Mouse (Mus musculus): ENCODE measurements around the gene Syt1. TPM values are rescaled to one million over a fixed set of nuclear protein-coding genes. Genes with fewer than 3 reads are reported as not detected.

The Syt1 gene
- polyA plus RNA-seq, 1 experiment from 2014 or later: 0.07 TPM

DNA sequence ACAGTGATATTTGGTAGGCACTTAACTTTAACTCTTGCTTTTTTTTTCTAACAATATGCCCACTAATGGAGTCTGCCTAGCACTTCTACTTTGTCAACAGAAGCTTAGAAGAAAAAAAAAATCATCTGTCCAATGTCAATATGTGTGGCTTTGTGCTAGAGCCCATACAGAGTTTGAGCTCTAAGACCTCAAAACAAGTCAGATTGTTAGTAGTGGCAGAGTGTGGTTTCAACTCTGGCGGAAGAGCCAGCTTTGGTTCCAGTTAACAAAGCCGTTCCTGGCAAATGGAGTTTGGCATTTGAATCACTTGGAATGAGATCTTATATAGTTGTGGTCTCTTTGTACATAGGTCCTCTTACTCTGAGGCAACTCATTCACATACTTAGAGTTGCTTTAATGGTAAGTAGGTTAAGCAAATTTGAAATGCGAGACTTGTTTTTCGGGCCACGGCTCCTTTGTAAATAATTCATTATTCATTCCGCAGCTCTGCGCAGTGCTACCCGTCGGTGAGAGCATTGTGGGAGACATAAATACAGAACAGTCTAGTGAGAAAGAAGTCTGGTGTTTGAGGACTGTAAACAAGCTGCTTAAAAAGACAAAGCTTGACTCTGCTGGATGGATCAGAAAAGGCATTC is 429.9 kb downstream of the Syt1 start:
- H3K36me3 ChIP-seq (replicated peaks; ENCODE audit: insufficient read depth, low read length): no peaks in the 10 kb centered on the region
- DNase-seq: no peak
- WGBS (ENCODE audit: insufficient replicate concordance): 85% methylated on average over 9 of the region's 9 CpGs
- H3K4me2 ChIP-seq (ENCODE audit: low read depth, low read length): no peak overlapping the region
- H3K4me1 ChIP-seq (ENCODE audit: insufficient read depth): 0 out of 2 replicates have a peak, but pooled peaks cover 3% of the 10 kb centered on the region
- TF ChIP-seq CTCF (IDR thresholded peaks at IDR 0.05; ENCODE audit: low read depth) (no peak), EP300 (IDR thresholded peaks at IDR 0.05; ENCODE audit: low read depth) (no peak)
- H3K27me3 ChIP-seq (ENCODE audit: insufficient read depth, low read length): no peaks in the 10 kb centered on the region
- H3K4me3 ChIP-seq (ENCODE audit: low read depth, low read length): no peak overlapping the region
- H3K27ac ChIP-seq (ENCODE audit: low read depth): no peak overlapping the region
- H3K9me3 ChIP-seq (ENCODE audit: low read length): no peaks in the 10 kb centered on the region
- no peak overlapping the region for H3K9ac ChIP-seq (replicated peaks)
- ATAC-seq: no peak

GRCm38 (mm10) chr10:108579396-108579795 is 431.4 kb downstream of the Syt1 start:
- no peaks in the 10 kb centered on the region for H3K36me3 ChIP-seq (replicated peaks; ENCODE audit: insufficient read depth, low read length)
- no peak overlapping the region for H3K4me3 ChIP-seq (ENCODE audit: low read depth, low read length)
- no peaks in the 10 kb centered on the region for H3K9me3 ChIP-seq (ENCODE audit: low read length)
- no peak overlapping the region for H3K9ac ChIP-seq (replicated peaks)
- no peak overlapping the region for H3K4me2 ChIP-seq (ENCODE audit: low read depth, low read length)
- no peak for TF ChIP-seq CTCF (IDR thresholded peaks at IDR 0.05; ENCODE audit: low read depth)
- no peak for TF ChIP-seq EP300 (IDR thresholded peaks at IDR 0.05; ENCODE audit: low read depth)
- no peak overlapping the region for H3K27ac ChIP-seq (ENCODE audit: low read depth)
- DNase-seq: no peak
- no peak for ATAC-seq
- 0 out of 2 replicates have a peak, but pooled peaks cover 3% of the 10 kb centered on the region for H3K4me1 ChIP-seq (ENCODE audit: insufficient read depth)
- no peaks in the 10 kb centered on the region for H3K27me3 ChIP-seq (ENCODE audit: insufficient read depth, low read length)
- WGBS (ENCODE audit: insufficient replicate concordance): 86% methylated on average over 4 of the region's 4 CpGs

DNA sequence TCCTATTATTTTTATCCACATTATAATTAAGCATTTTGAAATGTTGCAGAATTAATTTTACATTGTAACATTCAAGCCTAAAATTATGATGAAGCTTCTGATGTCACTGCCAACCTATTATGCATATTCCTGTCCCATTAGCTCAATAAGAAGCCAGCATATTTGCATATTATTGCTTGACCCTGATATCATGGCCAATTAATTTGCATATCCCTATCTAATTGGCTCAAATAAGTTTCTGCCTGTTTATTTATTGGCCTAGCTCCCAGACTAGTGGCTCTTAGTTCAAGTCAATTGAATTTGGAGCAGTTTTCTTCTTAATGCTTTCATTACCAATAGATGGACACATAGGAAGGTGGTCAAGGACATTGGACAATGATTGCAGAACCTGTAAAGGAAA is 433.2 kb downstream of the Syt1 start:
- no peaks in the 10 kb centered on the region for H3K27me3 ChIP-seq (ENCODE audit: insufficient read depth, low read length)
- DNase-seq (no peak), ATAC-seq (no peak)
- TF ChIP-seq CTCF (IDR thresholded peaks at IDR 0.05; ENCODE audit: low read depth): no peak
- no peak for TF ChIP-seq EP300 (IDR thresholded peaks at IDR 0.05; ENCODE audit: low read depth)
- no peak overlapping the region for H3K4me3 ChIP-seq (ENCODE audit: low read depth, low read length)
- no peaks in the 10 kb centered on the region for H3K4me1 ChIP-seq (ENCODE audit: insufficient read depth)
- no peak overlapping the region for H3K4me2 ChIP-seq (ENCODE audit: low read depth, low read length)
- H3K27ac ChIP-seq (ENCODE audit: low read depth): no peak overlapping the region
- H3K9me3 ChIP-seq (ENCODE audit: low read length): no peaks in the 10 kb centered on the region
- H3K9ac ChIP-seq (replicated peaks): no peak overlapping the region
- H3K36me3 ChIP-seq (replicated peaks; ENCODE audit: insufficient read depth, low read length): no peaks in the 10 kb centered on the region

DNA sequence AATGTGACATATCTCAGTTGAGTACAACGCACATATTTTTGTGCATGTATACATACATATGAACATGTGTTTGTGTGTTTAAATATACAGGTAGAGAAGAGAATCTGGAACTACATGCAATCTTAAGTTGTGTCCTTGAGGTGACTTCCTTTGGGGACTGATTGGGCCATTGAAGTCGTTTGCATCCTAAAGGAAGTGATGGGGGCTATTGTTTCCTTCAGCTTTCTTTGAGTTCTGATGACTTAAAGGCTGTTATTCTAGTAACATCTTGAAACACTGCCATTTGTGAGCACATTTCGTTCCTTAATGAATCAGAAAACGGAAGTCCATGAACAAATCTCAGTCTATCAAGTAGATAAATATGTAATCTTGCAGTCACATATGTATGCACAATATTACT is 438.0 kb downstream of the Syt1 start:
- TF ChIP-seq EP300 (IDR thresholded peaks at IDR 0.05; ENCODE audit: low read depth) (no peak), CTCF (IDR thresholded peaks at IDR 0.05; ENCODE audit: low read depth) (no peak)
- no peak for DNase-seq
- no peak overlapping the region for H3K4me2 ChIP-seq (ENCODE audit: low read depth, low read length)
- H3K27ac ChIP-seq (ENCODE audit: low read depth): no peak overlapping the region
- no peak for ATAC-seq
- peaks cover 5% of the 10 kb centered on the region; the same call in 1 of the 2 replicates for H3K4me1 ChIP-seq (ENCODE audit: insufficient read depth)
- H3K9me3 ChIP-seq (ENCODE audit: low read length): no peaks in the 10 kb centered on the region
- H3K4me3 ChIP-seq (ENCODE audit: low read depth, low read length): no peak overlapping the region
- H3K36me3 ChIP-seq (replicated peaks; ENCODE audit: insufficient read depth, low read length): no peaks in the 10 kb centered on the region
- H3K9ac ChIP-seq (replicated peaks): no peak overlapping the region
- 62% methylated on average over 4 of the region's 4 CpGs for WGBS (ENCODE audit: insufficient replicate concordance)
- H3K27me3 ChIP-seq (ENCODE audit: insufficient read depth, low read length): no peaks in the 10 kb centered on the region

GRCm38 (mm10) chr10:108571104-108571503 is 439.7 kb downstream of the Syt1 start:
- Histone ChIP-seq H3K36me3 (replicated peaks; ENCODE audit: insufficient read depth, low read length) (no peaks in the 10 kb centered on the region), H3K4me1 (ENCODE audit: insufficient read depth) (peaks cover 5% of the 10 kb centered on the region; the same call in 1 of the 2 replicates), H3K4me3 (ENCODE audit: low read depth, low read length) (no peak overlapping the region), H3K9ac (replicated peaks) (no peak overlapping the region), H3K9me3 (ENCODE audit: low read length) (no peaks in the 10 kb centered on the region), H3K27ac (ENCODE audit: low read depth) (no peak overlapping the region), H3K27me3 (ENCODE audit: insufficient read depth, low read length) (no peaks in the 10 kb centered on the region), H3K4me2 (ENCODE audit: low read depth, low read length) (no peak overlapping the region)
- no peak for TF ChIP-seq CTCF (IDR thresholded peaks at IDR 0.05; ENCODE audit: low read depth)
- TF ChIP-seq EP300 (IDR thresholded peaks at IDR 0.05; ENCODE audit: low read depth): no peak
- DNase-seq (no peak), ATAC-seq (no peak)
- WGBS (ENCODE audit: insufficient replicate concordance): 81% methylated on average over 5 of the region's 5 CpGs

- H3K4me2 ChIP-seq (ENCODE audit: low read depth, low read length): no peak overlapping the region
- H3K36me3 ChIP-seq (replicated peaks; ENCODE audit: insufficient read depth, low read length): no peaks in the 10 kb centered on the region
- H3K4me1 ChIP-seq (ENCODE audit: insufficient read depth): peaks cover 5% of the 10 kb centered on the region; the same call in 1 of the 2 replicates
- TF ChIP-seq EP300 (IDR thresholded peaks at IDR 0.05; ENCODE audit: low read depth): no peak
- TF ChIP-seq CTCF (IDR thresholded peaks at IDR 0.05; ENCODE audit: low read depth): no peak
- H3K9me3 ChIP-seq (ENCODE audit: low read length): no peaks in the 10 kb centered on the region
- H3K9ac ChIP-seq (replicated peaks): no peak overlapping the region
- H3K27me3 ChIP-seq (ENCODE audit: insufficient read depth, low read length): no peaks in the 10 kb centered on the region
- ATAC-seq: no peak
- no peak for DNase-seq
- no peak overlapping the region for H3K4me3 ChIP-seq (ENCODE audit: low read depth, low read length)
- H3K27ac ChIP-seq (ENCODE audit: low read depth): no peak overlapping the region
- 81% methylated on average over 6 of the region's 6 CpGs for WGBS (ENCODE audit: insufficient replicate concordance)
Measured at GRCm38 (mm10) chr10:108569568-108570139, 441.1 kb downstream of the Syt1 start.
